Mouse (Mus musculus) embryonic facial prominence, embryonic 14.5 days (tissue): ENCODE results near the gene Rere. TPM values are rescaled to one million over a fixed set of nuclear protein-coding genes. Genes with fewer than 3 reads are reported as not detected.

Source experiments
- ATAC-seq: fragments of 200-750 bp; cut with Nextera tagmentation; 2 replicates; pipeline ENCODE4 v1.8.0; 2017; ENCODE audit warnings: low read depth, moderate number of reproducible peaks, moderate TSS enrichment
- DNase-seq: peaks from one replicate; pipeline ENCODE4 v3.0.0-alpha.2; 2015; ENCODE audit warnings: low spot score
- H3K27ac ChIP-seq: fragments of 300-500 bp; sonication (generic); replicated peaks from 2 replicates; pipeline ENCODE4 v1.5.1; 2014; ENCODE audit warnings: low read depth, mild to moderate bottlenecking, low read length, moderate library complexity
- H3K27me3 ChIP-seq: fragments of 300-500 bp; sonication (generic); replicated peaks from 2 replicates; pipeline ENCODE4 v1.6.1; 2014; ENCODE audit warnings: low read length; ENCODE audit not compliant: control insufficient read depth, insufficient read depth
- H3K36me3 ChIP-seq: fragments of 300-500 bp; sonication (generic); 2 replicates; pipeline ENCODE4 v1.6.1; 2014; ENCODE audit warnings: low read length, mixed read lengths; ENCODE audit not compliant: control insufficient read depth, insufficient read depth
- H3K4me1 ChIP-seq: fragments of 300-500 bp; sonication (generic); 2 replicates; pipeline ENCODE4 v1.6.1; 2014; ENCODE audit warnings: antibody characterized with exemption, low read length; ENCODE audit not compliant: control insufficient read depth, insufficient read depth
- H3K4me2 ChIP-seq: fragments of 300-500 bp; sonication (generic); 2 replicates; pipeline ENCODE4 v1.6.1; 2014; ENCODE audit warnings: low read depth, mild to moderate bottlenecking, low read length, moderate library complexity, mixed read lengths
- H3K4me3 ChIP-seq: fragments of 300-500 bp; sonication (generic); 2 replicates; pipeline ENCODE4 v1.5.1; 2014; ENCODE audit warnings: low read depth, mild to moderate bottlenecking, low read length
- H3K9ac ChIP-seq: fragments of 300-500 bp; sonication (generic); 2 replicates; pipeline ENCODE4 v1.6.1; 2014; ENCODE audit warnings: low read depth, mild to moderate bottlenecking, low read length, moderate library complexity, mixed read lengths
- H3K9me3 ChIP-seq: fragments of 300-500 bp; sonication (generic); 2 replicates; pipeline ENCODE4 v1.6.1; 2016; ENCODE audit warnings: low read length; ENCODE audit not compliant: control insufficient read depth
- WGBS: fragments of 180-500 bp; shearing (Covaris S2); extraction: QIAGEN DNeasy Blood & Tissue Kit; methylation state at CpG from one replicate; pipeline ENCODE4 v1.1.7; 2014; 5-methylcytosine and 5-hydroxymethylcytosine counted together
- polyA plus RNA-seq: library from polyadenylated mRNA; unstranded; fragments of >200 nt; fragmentation: Nextera tagmentation; extraction: Ambion mirVana; gene quantifications from 2 replicates; pipeline ENCODE4 v1.2.1, GENCODE M21; 2014

The Rere gene
- polyA plus RNA-seq, 1 experiment from 2014 or later, result 32.0 TPM

- no peak overlapping the region for H3K4me2 ChIP-seq
- DNase-seq (no peak), ATAC-seq (no peak)
- no peak overlapping the region for H3K9ac ChIP-seq
- no peak overlapping the region for H3K27ac ChIP-seq
- no peaks in the 10 kb centered on the region for H3K9me3 ChIP-seq
- 53% methylated on average over 7 of the region's 7 CpGs for WGBS
- peaks cover 3% of the 10 kb centered on the region; the same call in 1 of the 2 replicates for H3K4me1 ChIP-seq
- no peaks in the 10 kb centered on the region for H3K27me3 ChIP-seq
- no peaks in the 10 kb centered on the region for H3K36me3 ChIP-seq
- no peak overlapping the region for H3K4me3 ChIP-seq
Measured at GRCm38 (mm10) chr4:150351419-150352075, 70.1 kb downstream of the Rere start.

GRCm38 (mm10) chr4:150352736-150353135 lies 71.3 kb downstream of the Rere start:
- no peak for ATAC-seq
- Histone ChIP-seq H3K4me3 (no peak overlapping the region), H3K36me3 (no peaks in the 10 kb centered on the region), H3K4me1 (peaks cover 3% of the 10 kb centered on the region; the same call in 1 of the 2 replicates), H3K9me3 (no peaks in the 10 kb centered on the region), H3K9ac (no peak overlapping the region), H3K4me2 (no peak overlapping the region), H3K27ac (no peak overlapping the region), H3K27me3 (no peaks in the 10 kb centered on the region)
- no peak for DNase-seq
- WGBS, result 75% methylated on average over 2 of the region's 2 CpGs

GRCm38 (mm10) chr4:150353376-150353900 lies 72.0 kb downstream of the Rere start:
- Histone ChIP-seq H3K4me3 (no peak overlapping the region), H3K9me3 (no peaks in the 10 kb centered on the region), H3K4me1 (peaks cover 3% of the 10 kb centered on the region; the same call in 1 of the 2 replicates), H3K4me2 (no peak overlapping the region), H3K27ac (no peak overlapping the region), H3K27me3 (no peaks in the 10 kb centered on the region), H3K36me3 (no peaks in the 10 kb centered on the region), H3K9ac (no peak overlapping the region)
- ATAC-seq (no peak), DNase-seq (no peak)
- 94% methylated on average over 7 of the region's 7 CpGs for WGBS

- Histone ChIP-seq H3K4me1 (no peaks in the 10 kb centered on the region), H3K36me3 (no peaks in the 10 kb centered on the region), H3K4me2 (no peak overlapping the region), H3K9me3 (no peaks in the 10 kb centered on the region), H3K27me3 (no peaks in the 10 kb centered on the region), H3K4me3 (no peak overlapping the region), H3K9ac (no peak overlapping the region), H3K27ac (no peak overlapping the region)
- DNase-seq (no peak), ATAC-seq (no peak)
- WGBS, result 86% methylated on average over 5 of the region's 5 CpGs
Measured at GRCm38 (mm10) chr4:150355801-150356200, 74.4 kb downstream of the Rere start.

- ATAC-seq (no peak), DNase-seq (no peak)
- Histone ChIP-seq H3K4me2 (no peak overlapping the region), H3K4me1 (peaks cover 17% of the 10 kb centered on the region), H3K36me3 (no peaks in the 10 kb centered on the region), H3K9me3 (no peaks in the 10 kb centered on the region), H3K27ac (no peak overlapping the region), H3K27me3 (no peaks in the 10 kb centered on the region), H3K9ac (no peak overlapping the region), H3K4me3 (no peak overlapping the region)
- 19% methylated on average over 8 of the region's 8 CpGs for WGBS
Measured at GRCm38 (mm10) chr4:150361986-150362691, 80.7 kb downstream of the Rere start.

GRCm38 (mm10) chr4:150362858-150363257 lies 81.4 kb downstream of the Rere start:
- Histone ChIP-seq H3K4me2 (no peak overlapping the region), H3K27ac (no peak overlapping the region), H3K27me3 (no peaks in the 10 kb centered on the region), H3K36me3 (no peaks in the 10 kb centered on the region), H3K4me3 (no peak overlapping the region), H3K4me1 (peaks cover 17% of the 10 kb centered on the region), H3K9ac (no peak overlapping the region), H3K9me3 (no peaks in the 10 kb centered on the region)
- DNase-seq, result no peak
- no peak for ATAC-seq
- 33% methylated on average over 5 of the region's 5 CpGs for WGBS

GRCm38 (mm10) chr4:150364786-150365185 lies 83.3 kb downstream of the Rere start:
- H3K27me3 ChIP-seq, result no peaks in the 10 kb centered on the region
- ATAC-seq, result no peak
- H3K4me2 ChIP-seq, result no peak overlapping the region
- H3K36me3 ChIP-seq, result no peaks in the 10 kb centered on the region
- no peak overlapping the region; the same call in 1 of the 2 replicates for H3K27ac ChIP-seq
- no peak overlapping the region for H3K4me3 ChIP-seq
- H3K4me1 ChIP-seq, result peaks cover 23% of the 10 kb centered on the region
- WGBS, result 72% methylated on average over 2 of the region's 2 CpGs
- DNase-seq, result no peak
- no peak overlapping the region for H3K9ac ChIP-seq
- H3K9me3 ChIP-seq, result no peaks in the 10 kb centered on the region

GRCm38 (mm10) chr4:150366510-150367208 lies 85.2 kb downstream of the Rere start:
- Histone ChIP-seq H3K9me3 (no peaks in the 10 kb centered on the region), H3K27ac (no peak overlapping the region), H3K4me3 (no peak overlapping the region), H3K4me2 (no peak overlapping the region), H3K4me1 (peaks cover 37% of the 10 kb centered on the region), H3K27me3 (no peaks in the 10 kb centered on the region), H3K36me3 (no peaks in the 10 kb centered on the region), H3K9ac (no peak overlapping the region)
- DNase-seq (peak; percentile 72), ATAC-seq (peak; percentile 41)
- WGBS, result 54% methylated on average over 6 of the region's 6 CpGs
